Mouse (Mus musculus): Measurements from ENCODE around the gene Stat3.

Stat3 gene

DNA sequence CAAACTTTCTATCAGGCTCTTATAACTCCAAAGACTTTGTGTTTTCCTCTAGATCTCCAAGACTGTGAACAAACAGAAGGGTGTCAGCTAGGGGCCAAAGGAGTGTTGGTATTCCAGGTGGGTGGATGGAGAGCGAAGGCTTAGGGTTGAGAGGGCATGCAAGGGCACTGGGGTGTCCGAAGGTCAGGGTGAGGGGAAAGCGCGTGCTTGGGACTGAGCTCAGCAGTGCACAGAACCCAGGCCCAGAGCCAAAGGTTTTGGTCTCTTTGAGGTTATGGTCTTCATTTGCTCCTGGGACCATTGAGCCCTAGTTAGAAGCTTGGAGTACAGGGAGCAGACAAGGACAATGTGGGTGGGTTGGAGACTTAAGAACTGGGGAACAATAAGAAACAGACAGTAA is 84.2 kb downstream of the Stat3 start:
- no peak for DNase-seq (ENCODE audit: low read depth, low spot score)

DNA sequence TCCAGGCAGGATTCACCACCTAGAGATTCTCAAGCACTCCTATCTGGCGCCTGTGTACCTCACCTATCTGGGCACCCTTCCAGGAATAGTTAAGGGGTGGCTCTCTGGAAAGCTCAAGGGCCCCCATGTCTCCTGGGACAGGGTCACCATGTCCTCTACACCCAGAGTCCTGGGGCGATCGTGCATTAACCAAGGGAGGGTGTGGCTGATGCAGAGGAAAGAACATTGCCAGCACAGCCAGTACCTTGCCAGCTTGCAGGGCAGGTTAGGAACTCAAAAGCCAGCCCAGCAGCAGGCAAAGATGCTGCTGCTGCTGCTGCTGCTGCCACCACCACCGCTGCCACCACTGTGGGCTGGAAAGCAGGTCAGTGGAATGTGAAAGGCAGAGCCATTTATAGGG is 85.1 kb downstream of the Stat3 start:
- no peak for DNase-seq (ENCODE audit: low read depth, low spot score)

DNA sequence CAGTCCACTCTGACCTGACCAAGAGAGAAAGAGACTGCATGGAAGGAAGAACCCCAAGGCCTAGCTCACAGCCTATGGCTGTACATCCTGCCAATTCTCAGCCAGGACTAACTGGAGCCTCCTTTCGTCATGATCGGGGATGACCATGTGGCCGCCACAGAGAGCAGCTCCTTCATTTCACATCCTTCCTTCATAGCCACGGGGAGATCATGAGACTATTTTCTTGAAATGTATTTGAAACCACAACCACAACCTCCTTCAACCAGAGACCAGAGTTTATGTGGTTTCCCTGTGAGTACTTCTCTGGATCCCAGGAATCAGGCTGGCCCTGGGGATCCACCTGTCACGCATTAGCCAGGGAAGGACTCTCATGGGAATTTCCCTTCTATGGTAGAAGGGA is 86.3 kb downstream of the Stat3 start:
- no peak for DNase-seq (ENCODE audit: low read depth, low spot score)

DNA sequence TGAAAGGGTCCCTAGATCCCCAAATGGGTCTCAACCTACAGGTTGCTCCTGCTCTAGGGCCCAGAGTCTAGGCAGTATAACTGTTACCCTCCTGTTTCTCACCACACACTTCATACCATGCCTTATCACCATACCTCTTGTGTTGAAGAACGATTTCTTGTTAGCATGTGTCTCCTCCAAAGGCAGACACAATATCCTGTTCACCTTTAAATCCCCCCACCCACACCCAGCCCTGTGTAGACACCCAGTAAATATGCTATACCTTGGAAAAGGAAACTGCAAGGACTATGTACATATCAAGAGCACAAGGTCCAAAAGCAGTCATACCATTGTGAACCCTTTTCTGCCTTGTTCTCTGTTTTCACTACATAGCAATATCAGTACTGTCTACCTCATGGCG is 87.3 kb downstream of the Stat3 start:
- no peak for DNase-seq (ENCODE audit: low read depth, low spot score)

DNA sequence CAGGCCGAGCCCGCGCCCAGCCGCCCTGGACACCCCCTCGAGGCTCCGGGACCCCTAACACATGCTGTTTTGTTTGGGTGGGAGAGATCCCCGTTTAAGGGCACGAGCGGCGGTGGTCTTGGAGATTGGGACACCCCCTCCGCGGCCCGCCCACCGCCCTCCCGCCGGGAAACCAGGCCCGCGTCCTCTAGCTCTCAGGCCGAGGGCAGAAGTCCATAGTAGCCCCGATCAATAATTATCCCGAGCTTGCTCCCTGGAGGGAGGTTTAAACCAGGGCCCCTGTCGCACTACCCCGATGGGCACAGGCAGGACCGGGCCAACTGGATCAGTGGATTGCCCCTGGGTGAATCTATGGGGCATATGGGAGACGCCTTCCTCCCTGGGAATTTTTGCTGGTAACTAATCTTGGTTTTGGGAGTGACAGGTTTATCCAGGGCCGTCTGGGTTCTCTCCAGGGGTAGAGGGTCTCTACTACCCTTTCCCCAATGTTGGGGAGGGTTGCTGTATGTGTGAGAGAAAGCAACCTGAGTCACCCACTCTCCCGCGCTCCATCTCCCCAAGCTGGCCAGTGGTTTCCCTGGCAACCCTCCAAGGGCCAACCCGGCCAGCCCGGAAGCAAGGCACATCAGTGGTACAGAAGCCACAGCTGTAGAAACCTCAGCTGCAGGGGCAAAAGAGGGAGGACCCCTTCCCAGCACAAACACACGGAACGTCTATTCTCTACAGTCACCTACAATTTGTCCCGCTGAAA is 88.4 kb downstream of the Stat3 start:
- no peak for DNase-seq (ENCODE audit: low read depth, low spot score)

DNA sequence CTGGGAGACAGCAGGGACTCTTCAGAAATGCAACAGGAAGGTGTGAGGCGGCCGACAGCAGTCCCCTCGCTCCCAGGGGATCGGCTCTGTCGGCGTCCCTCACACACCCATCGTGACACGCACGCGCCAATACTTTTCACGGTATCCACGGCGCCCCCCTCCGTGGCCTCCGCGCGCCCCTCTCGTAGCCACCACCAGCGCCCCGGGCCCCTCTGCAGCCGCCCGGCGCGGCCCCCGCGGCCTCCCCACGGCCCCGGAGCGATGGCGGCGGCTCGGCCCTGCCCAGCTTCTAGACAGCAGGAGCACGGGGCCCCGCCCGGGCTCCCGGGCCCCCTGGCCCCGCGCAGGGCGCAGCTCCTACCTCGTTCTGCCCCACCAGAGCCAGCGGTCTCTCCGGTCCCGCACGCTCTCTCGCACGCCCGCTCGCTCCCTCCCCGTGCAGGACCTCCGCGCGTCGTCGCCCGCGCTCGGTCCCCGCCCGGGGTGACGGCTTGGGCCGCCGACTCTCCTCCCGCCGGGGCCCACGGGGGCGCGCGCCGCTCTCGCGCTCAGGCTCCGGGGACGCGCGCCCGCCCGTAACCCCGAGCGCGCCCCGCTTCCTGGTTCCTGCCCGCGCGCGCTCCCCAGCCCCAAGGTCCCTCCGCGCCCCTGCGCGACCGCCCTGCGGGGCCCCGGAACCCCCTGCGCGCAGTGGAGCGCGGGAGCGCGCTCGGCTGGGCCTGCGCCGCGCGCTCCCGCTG is 89.1 kb downstream of the Stat3 start, which contains the start of gene Stat5b:
Gene Stat5b (minus strand): TSS at position 687 of the 740 bp plus-strand sequence.
- peak; percentile 42 for DNase-seq (ENCODE audit: low read depth, low spot score)

DNA sequence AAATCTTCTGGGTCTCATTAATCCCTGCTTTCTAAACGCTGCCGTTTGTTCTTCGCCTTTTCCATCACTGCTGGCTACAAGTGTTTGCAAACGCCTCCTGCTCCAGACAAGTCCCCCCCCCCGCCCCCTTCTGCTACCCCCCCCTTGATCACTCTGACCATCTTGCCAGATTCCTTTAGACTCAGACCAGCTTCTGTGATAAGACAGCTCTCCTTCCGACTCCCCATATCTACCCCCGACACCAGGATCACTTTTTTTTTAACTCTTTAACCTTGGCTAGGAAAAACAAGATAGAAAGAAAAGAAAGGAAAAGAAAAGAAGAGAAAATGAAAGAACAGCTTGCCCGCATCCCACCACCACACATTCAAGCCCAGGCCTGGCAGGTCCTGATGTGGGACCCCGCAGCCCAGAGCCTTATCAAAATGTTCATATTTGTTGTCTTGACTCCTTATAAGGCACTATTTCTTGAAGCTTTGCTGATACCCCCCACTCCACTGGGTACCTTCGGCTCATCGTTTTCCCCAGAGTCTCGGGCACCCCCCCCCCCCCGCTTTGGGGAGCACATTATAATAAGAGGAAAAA is 89.8 kb downstream of the Stat3 start:
- DNase-seq (ENCODE audit: low read depth, low spot score), result no peak

DNA sequence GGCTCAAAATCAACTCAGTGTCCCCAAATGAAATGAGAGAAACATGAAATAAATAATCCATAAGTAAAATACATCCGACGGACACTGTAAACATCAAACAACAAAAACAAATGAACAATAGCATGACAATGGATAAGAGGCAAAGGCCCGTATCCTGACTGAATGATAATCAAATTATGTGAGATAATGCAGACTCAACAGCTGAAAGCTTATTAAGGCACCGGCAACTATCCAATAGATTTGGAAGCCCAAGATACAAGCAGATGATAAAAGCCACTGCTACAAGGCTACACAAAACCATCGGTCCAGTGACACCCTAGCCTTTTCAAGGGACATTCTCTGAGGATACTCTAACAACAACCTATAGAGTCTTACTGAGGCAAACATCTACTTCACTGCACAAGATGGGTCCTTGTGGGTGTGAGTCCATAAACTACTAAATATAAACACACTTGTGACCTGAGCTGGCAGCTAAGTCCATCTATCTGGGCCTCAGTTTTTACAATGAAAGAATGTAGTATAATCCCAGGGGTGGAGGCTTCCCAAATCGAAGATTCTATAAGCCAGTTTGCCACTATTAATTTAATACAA is 90.5 kb downstream of the Stat3 start:
- no peak for DNase-seq (ENCODE audit: low read depth, low spot score)

DNA sequence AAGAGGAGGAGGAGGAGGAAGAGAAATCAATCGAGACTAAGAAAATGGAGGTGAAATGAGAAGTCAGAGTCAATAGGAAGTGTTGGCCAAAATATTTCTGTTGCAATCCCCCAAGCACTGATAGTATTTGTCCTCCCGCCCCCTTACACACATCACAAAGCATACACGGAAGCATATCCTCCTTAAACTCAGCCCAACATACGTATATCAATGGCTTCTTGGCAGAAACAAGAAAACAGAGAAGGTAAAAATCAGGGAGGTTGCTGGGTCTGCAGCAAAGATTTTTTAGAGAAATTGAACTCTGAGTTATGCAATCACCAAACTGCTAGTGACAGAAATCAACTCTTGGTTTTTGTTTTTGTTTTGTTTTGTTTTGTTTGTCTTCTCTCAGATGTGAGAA is 91.3 kb downstream of the Stat3 start:
- DNase-seq (ENCODE audit: low read depth, low spot score), result no peak

DNA sequence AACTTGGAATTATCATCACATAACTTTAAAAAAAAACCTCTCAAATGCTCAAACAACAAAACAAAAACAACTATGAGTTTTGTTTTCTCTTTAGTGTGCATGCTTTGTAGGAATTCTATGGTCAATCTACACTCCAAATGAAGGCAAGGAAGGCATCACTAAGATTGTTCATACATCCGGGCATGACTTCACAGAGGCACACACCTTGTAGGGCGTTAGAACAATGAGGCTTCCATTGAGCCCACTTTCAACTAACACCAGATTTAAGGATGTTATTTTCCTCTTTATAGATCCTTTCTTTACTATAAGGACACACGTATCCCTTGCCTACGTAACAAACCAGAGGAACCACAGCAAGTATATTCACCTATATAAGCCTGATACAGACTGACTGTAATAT is 91.8 kb downstream of the Stat3 start:
- DNase-seq (ENCODE audit: low read depth, low spot score), result no peak

DNA sequence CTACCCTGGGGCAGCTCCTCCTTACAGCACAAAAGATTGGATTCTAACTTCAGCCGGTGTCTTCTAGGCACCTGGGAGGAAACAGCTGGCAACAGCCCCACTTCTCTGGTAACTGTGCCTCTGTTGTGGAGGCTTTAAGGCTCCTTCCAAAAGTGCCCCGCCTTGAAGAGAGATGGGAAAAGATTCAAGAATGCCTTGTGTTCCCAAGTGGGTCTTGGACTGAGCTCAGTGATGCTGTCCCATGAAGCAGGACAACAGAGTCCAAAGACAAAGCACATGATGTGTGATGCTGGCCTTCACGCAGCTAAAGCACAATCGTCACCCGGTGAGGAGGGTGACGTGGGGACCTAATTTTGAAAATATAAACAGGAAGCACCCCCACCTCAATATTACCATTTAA is 93.5 kb downstream of the Stat3 start:
- no peak for DNase-seq (ENCODE audit: low read depth, low spot score)

DNA sequence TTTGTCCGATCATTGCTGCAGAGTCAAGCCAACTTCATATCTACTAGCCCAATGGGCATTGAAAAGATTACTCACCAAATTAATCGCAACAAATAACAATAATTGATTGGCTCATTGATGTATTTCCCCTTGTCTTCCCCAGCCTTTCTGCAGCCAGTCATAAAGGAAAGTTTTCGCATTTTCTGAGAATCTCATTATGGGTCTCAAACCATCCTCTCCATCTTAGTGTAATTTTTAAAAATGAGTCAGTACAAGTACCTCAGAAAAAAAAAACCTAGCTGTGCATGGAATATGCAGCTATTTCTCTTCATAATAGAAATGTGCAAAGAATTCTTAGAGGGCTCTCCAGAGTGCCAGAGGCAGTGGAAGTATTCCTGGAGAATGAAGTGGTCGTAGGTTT is 95.2 kb downstream of the Stat3 start:
- DNase-seq (ENCODE audit: low read depth, low spot score), result no peak

DNA sequence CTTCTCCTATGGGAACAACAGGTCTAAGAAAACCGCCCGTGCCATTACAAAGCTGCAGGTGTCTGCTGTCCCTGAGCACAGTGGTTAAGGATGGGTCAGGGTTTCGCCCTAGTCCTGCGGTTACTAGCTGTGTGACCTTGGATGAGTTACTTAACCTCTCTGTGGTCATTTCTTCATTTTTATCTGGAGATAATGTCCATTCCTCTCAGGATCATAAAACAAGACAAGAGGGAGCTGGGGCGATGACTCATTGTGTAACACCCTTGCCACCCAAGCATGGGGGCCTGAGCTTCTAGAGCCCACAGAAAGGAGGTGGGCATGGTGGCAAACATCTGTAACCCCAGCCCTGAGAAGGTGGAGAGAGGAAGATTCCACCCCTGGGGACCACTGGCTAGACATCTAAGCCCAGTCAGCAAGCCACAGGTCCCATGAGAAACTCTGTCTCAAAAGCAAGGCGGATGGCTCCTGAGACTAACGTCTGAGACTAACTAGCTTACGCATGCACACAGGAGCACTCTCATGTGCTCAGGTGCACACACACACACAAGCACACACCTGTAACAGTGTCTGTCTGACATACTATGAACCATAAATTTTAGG is 96.2 kb downstream of the Stat3 start:
- DNase-seq (ENCODE audit: low read depth, low spot score), result no peak

DNA sequence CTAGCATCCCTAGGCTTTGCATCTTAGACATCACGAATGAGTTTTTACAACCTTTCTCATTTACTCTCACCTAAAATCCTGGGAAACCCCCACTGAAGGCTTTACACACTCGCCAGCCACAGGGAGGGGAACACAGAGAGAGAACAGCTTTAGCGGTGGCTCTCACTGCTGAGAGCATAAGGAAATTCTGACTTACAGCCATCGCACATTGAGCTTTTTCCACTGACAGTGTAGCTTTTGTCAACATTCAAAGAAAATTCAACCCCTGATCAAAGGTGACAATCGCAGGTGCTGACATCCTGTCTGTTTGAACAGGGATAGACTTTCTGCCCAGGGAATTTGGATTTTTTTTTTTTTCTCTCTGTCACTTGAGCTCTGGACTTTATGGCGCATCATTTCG is 97.3 kb downstream of the Stat3 start:
- DNase-seq (ENCODE audit: low read depth, low spot score), result no peak

DNA sequence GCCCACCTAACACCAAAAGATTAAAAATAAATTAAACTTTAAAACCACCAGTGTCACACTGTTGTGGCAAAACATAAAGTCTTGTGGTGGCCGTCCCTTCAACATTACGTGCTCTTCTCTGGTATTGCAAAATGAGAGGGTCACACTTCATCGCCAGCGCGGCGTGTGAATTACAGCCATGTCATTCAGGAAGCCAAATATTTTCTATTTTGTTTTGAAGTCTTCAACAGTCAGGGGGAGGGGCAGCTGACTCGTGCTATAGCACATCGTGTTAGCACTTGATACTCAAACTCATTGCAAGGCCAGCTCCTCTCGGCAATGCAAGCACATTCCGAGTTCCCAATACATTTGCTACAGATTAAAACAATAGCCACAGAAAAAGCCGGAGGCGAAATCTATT is 98.5 kb downstream of the Stat3 start:
- DNase-seq (ENCODE audit: low read depth, low spot score), result no peak

DNA sequence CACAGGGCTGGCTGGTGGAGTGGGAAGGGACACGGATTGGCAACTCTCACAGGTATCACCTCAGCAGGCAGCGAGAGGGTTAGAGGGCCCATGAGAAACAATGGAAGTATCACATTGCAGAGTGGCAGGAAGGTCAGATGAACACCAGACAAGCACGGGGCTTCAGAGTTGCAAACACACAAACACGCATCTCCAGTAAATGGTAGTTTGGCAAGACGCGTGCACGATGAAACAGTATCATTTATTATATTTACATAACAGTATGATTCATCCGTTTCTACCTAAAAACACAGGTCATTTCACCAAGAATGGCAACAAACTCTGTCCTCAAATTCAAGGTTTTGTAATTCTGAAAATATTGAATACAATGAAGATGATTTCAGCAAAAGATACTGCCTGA is 99.8 kb downstream of the Stat3 start:
- DNase-seq (ENCODE audit: low read depth, low spot score), result no peak

DNA sequence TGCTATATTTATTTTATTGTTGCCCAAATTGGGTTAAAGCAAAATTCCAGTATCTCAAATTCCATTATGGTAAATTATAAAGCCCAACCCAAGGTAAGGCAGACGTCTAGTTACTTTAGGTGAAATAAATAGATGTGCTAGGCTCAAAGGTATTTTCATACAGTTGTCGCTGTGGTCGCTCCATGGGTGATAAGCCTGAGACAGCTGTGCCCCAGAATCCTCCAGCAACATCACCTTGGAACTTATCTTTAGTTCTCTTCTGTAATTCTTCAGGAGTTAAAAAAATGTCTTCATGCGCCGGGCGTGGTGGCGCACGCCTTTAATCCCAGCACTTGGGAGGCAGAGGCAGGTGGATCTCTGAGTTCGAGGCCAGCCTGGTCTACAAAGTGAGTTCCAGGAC is 100.4 kb downstream of the Stat3 start:
- no peak for DNase-seq (ENCODE audit: low read depth, low spot score)

DNA sequence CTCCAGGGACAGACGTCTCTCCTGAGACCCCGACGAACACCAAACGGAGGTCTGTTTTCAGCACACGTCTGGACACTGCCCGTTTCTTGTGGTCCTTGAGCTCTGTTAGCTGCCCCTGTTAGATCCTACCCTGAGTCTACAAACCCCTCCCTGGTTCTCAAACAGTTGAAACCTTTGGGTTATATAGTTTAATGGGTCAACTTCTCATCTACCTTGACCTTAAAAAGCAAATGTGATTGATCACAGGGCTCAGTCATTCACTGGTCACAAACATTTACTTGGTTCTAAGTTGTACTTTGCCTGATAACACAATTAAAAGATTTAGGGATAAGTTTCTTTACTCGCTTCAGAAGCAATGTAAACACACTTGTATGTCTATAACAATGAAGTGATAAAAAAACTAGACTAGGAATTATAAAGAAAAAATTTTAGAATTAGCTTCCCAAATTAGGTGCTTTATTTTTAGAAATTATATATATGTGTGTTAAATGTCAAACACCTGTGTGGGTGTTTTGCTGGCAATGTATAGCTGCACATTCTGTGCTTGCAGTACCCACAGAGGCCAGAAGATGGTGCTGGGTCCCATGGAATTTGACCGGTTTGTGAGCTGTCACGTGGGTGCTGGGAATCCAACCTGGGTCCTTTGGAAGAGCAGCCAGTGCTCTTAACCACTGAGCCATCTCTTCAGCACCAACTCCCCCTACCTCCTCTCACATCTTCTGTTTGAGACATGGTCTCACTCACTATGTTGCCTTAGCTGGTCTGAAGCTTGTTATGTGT is 102.2 kb downstream of the Stat3 start:
- DNase-seq (ENCODE audit: low read depth, low spot score), result no peak
